Mouse (Mus musculus) adrenal gland (tissue): ENCODE measurements around the gene Gm49318.

Source experiments
- intact Hi-C: fragments of 180-260 bp; cut with DNase I; formaldehyde crosslinking; loops from one replicate; pipeline ENCODE4 v1.15.1; 2025

The Gm49318 gene

GRCm38 (mm10) chr9:22072276-22072675, 1.2 kb upstream of the Gm49318 start:
- intact Hi-C loops, result no loop called here

GRCm38 (mm10) chr9:22069881-22070553, 1.0 kb downstream of the Gm49318 start:
- intact Hi-C loops, result loop anchor here (10.0 kb wide), 1 partner anchor 155 kb away; the partner anchor contains the start of gene Zfp809

- intact Hi-C loops, result loop anchor here (2.0 to 10.0 kb wide), 2 partner anchors 76 to 158 kb away; partner anchors contain the start of gene Zfp809
Observed at GRCm38 (mm10) chr9:22067195-22067594, 3.9 kb downstream of the Gm49318 start.

GRCm38 (mm10) chr9:22066433-22066832, 4.6 kb downstream of the Gm49318 start:
- intact Hi-C loops, result loop anchor here (2.0 to 10.0 kb wide), 2 partner anchors 76 to 158 kb away; partner anchors contain the start of gene Zfp809

- intact Hi-C loops, result loop anchor here (2.0 to 10.0 kb wide), 2 partner anchors 77 to 159 kb away; partner anchors contain the start of gene Zfp809
Observed at GRCm38 (mm10) chr9:22065642-22066041, 5.4 kb downstream of the Gm49318 start.

- intact Hi-C loops, result loop anchor here (10.0 kb wide), 1 partner anchor 160 kb away; the partner anchor contains the start of gene Zfp809
Observed at GRCm38 (mm10) chr9:22064341-22064740, 6.7 kb downstream of the Gm49318 start.

GRCm38 (mm10) chr9:22061339-22061738, 9.7 kb downstream of the Gm49318 start:
- intact Hi-C loops, result loop anchor here (10.0 kb wide), 1 partner anchor 163 kb away; the partner anchor contains the start of gene Zfp809

GRCm38 (mm10) chr9:22058011-22058424, 13.0 kb downstream of the Gm49318 start:
- intact Hi-C loops, result no loop called here

GRCm38 (mm10) chr9:22057031-22057517, 14.0 kb downstream of the Gm49318 start:
- intact Hi-C loops, result no loop called here

GRCm38 (mm10) chr9:22056303-22056910, 14.7 kb downstream of the Gm49318 start:
- intact Hi-C loops, result no loop called here

- intact Hi-C loops, result loop anchor here (2.0 kb wide), 1 partner anchor 77 kb away; no protein-coding TSS in a partner anchor
Observed at GRCm38 (mm10) chr9:22055713-22056112, 15.3 kb downstream of the Gm49318 start.

GRCm38 (mm10) chr9:22054411-22055076, 16.5 kb downstream of the Gm49318 start:
- intact Hi-C loops, result loop anchor here (2.0 kb wide), 1 partner anchor 76 kb away; no protein-coding TSS in a partner anchor

- intact Hi-C loops, result loop anchor here (2.0 kb wide), 1 partner anchor 75 kb away; no protein-coding TSS in a partner anchor
Observed at GRCm38 (mm10) chr9:22053657-22054056, 17.4 kb downstream of the Gm49318 start.

- intact Hi-C loops, result no loop called here
Observed at GRCm38 (mm10) chr9:22051958-22052254, 19.2 kb downstream of the Gm49318 start, which contains the start of gene Elavl3. Gene Elavl3, minus strand, starts transcription at chr9:22052023.

- intact Hi-C loops, result no loop called here
Observed at GRCm38 (mm10) chr9:22051161-22051957, 19.7 kb downstream of the Gm49318 start.

- intact Hi-C loops, result no loop called here
Observed at GRCm38 (mm10) chr9:22050351-22050889, 20.6 kb downstream of the Gm49318 start.

GRCm38 (mm10) chr9:22049721-22050270, 21.3 kb downstream of the Gm49318 start:
- intact Hi-C loops, result loop anchor here (5.0 kb wide), 1 partner anchor 42 kb away; no protein-coding TSS in a partner anchor

- intact Hi-C loops, result loop anchor here (5.0 kb wide), 1 partner anchor 42 kb away; no protein-coding TSS in a partner anchor
Observed at GRCm38 (mm10) chr9:22049315-22049714, 21.7 kb downstream of the Gm49318 start.

GRCm38 (mm10) chr9:22047329-22047728, 23.7 kb downstream of the Gm49318 start:
- intact Hi-C loops, result loop anchor here (5.0 kb wide), 1 partner anchor 40 kb away; no protein-coding TSS in a partner anchor

GRCm38 (mm10) chr9:22041832-22042231, 29.2 kb downstream of the Gm49318 start:
- intact Hi-C loops, result no loop called here
